Mouse (Mus musculus) yolk sac, embryonic 10.5 days (tissue): ENCODE measurements around the gene Rbck1.
"Not testable (repeated sequence)": the region's sequence is repeated elsewhere in the genome, so short reads cannot be mapped to it uniquely, and the experiment has no call there.

Source experiments
- DNase-seq: peaks from one replicate; pipeline ENCODE4 v3.0.0-alpha.2; 2017; ENCODE audit warnings: low spot score

The Rbck1 gene

DNA sequence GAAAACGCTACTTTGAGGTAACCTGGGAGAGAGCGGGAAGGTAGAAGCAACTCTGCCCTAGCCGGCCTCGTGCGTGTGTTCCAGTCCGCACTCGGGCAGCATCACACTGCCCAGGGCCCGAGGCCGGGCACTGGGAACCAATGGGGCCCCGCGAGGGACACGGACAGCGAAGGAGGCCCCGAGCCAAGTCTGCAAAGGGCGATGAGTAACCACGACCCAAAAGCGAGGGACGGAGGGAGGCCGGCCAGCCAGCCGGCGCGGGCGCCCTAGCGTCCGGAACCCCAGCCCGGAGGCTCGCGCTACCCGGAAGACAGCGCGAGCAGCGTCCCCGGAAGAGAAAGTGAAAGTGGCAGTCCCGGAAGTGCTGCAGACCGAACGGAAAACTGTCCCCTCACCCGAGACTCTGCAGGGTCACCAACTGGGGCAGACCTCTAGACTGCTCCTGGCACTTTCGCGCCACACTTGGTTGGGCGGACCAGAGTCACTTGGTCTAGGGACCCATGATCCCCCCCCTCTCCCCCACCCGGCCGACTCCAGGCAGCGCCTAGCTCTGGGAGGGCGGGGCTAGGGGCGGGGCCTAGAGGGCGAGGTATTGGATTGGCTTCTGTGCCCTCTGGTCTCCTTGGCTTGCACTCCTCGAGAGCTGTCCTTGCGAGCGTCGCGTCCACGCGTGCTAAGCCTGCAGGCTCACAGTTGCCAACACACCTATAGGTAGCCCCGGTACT is at the start of gene Rbck1:
Gene Rbck1 (minus strand): TSS at position 553 of the 725 bp plus-strand sequence.
- peak; percentile 96 for DNase-seq

- no peak for DNase-seq
Observed at GRCm38 (mm10) chr2:152376345-152376741, 43.9 kb upstream of the Rbck1 start, which contains the start of gene Nrsn2. Gene Nrsn2, minus strand, starts transcription at chr2:152376638.

GRCm38 (mm10) chr2:152375652-152376344 is 43.3 kb upstream of the Rbck1 start:
- DNase-seq, result no peak

DNA sequence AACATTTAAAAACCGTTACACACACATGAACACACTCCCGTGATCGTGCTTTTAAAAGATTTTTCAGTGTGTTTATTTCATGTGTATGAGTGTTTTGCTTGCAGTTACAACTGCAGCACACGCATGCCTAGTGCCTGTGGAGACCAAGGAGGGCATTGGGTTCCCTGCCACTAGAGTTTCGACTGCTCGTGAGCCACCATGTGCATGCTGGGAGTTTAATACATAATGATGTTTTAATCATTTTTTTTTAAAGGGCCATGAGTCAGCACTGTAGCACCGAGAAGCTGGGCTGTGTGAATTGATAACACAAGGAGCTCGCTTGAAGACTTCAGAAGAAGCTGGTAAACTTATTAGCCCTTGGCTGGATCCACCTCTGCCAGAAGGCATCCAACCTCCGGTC is 41.1 kb upstream of the Rbck1 start:
- DNase-seq, result no peak

GRCm38 (mm10) chr2:152372661-152373060 is 40.2 kb upstream of the Rbck1 start:
- no peak for DNase-seq

DNA sequence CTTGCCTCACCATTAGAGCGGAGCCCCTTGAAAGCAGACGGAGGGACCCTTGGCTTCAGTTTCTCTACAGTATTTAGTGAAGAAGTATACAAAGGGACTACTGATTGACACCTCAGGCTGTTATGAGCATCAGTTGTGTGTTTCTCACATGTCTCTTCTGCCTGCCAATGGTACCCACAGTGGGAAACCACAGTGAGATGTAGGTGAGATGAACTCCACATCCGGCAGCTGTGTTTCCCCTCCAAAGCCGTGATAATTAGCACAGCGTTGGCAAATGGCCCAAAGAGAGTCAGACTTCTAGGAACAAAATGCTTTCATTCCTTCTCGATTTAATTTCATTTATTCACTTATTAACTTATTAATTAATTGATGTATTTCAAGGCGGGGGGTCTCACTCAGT is 39.7 kb upstream of the Rbck1 start:
- DNase-seq, result no peak

DNA sequence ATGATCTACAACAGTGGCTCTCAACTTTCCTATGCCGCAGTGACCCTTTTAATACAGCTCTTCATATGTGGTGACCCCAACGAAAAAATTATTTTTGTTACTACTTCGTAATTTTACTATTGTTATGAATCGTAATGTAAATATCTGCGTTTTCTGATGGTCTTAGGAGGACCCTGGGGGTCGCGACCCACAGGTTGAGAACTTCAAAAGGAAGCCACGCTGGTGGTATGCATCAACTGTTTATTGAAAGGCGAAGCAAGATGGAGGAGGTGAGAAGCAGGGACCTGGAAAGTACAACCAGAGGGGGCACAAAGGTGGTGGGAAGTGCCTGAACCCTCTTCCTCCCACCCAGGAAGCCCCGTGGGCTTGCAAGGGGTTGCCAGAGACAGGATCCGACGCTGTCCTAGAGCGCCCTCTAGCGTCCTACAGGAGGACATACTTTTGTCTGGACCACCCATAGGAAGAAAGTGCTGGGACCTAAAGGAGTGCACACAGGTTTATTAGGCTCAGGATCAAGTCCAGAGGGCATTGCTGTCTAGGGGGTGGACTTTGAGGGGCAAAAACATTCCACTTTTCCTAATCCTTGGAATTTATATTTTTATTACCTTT is 36.2 kb upstream of the Rbck1 start:
- peak; percentile 27 for DNase-seq

GRCm38 (mm10) chr2:152367917-152368316 is 35.5 kb upstream of the Rbck1 start:
- DNase-seq, result no peak

- DNase-seq, result peak; percentile 73
Observed at GRCm38 (mm10) chr2:152363245-152364147, 31.0 kb upstream of the Rbck1 start.

- DNase-seq, result no peak
Observed at GRCm38 (mm10) chr2:152361193-152361592, 28.7 kb upstream of the Rbck1 start.

GRCm38 (mm10) chr2:152360271-152360775 is 27.9 kb upstream of the Rbck1 start:
- no peak for DNase-seq

GRCm38 (mm10) chr2:152359616-152360015 is 27.2 kb upstream of the Rbck1 start:
- DNase-seq, result peak; percentile 72

- not testable (repeated sequence) for DNase-seq
Observed at GRCm38 (mm10) chr2:152358977-152359376, 26.5 kb upstream of the Rbck1 start.

GRCm38 (mm10) chr2:152357254-152357653 is 24.8 kb upstream of the Rbck1 start:
- no peak for DNase-seq

- peak; percentile 90 for DNase-seq
Observed at GRCm38 (mm10) chr2:152349842-152350540, 17.5 kb upstream of the Rbck1 start.

DNA sequence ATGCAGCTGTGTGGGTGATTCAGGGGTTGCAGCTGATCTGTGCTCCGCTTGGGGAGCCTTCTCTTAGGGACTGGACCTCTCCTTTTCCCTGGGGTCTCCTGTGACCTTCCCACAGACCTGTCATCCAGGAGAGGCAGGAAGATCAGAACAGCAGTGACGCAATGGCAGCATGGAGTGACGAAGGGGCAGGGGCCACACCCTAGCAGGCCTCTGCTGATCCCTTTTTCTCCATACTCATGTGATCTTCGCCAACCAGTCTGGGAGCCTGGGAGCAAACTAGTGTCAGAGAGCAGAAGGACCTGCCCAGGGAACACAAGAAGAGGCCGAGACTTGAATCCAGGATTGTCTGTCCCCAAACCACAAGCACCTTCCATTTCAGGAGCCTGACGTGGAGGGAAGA is 16.8 kb upstream of the Rbck1 start:
- peak; percentile 38 for DNase-seq

DNA sequence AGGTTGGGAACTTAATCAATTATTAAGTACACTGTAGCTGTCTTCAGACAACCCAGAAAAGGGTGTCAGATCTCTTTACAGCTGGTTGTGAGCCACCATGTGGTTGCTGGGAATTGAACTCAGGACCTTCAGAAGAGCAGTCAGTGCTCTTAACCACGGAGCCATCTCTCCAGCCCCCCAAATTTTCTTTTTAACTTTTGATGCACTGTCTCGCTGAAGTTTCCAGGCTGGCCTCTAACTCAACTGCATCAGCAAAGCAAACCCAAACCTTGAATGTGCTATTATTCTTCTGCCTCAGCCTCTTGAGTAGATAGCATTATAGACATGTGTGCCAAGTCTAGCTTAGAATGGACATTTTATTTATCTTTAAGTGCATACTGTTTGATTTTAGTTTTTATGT is 15.3 kb upstream of the Rbck1 start:
- DNase-seq, result no peak

GRCm38 (mm10) chr2:152346776-152347465 is 14.5 kb upstream of the Rbck1 start:
- DNase-seq, result peak; percentile 44

- no peak for DNase-seq
Observed at GRCm38 (mm10) chr2:152345393-152345792, 12.9 kb upstream of the Rbck1 start.

DNA sequence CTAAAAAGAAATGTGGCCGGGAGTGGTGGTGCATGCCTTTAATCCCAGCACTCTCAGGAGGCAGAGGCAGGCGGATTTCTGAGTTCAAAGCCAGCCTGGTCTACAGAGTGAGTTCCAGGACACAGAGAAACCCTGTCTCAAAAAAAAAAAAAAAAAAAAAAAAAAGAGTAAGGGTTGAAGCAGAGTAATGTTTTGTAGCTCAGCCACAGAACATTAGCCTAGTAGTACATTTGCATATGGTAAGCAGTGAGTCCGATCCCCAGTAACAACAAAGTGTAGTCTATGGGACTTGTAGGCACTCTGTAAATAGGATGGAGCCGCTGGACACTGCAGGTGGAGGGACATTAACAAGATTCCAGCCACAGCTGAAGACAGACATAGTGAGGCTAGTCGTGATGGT is 12.5 kb upstream of the Rbck1 start:
- DNase-seq, result no peak

DNA sequence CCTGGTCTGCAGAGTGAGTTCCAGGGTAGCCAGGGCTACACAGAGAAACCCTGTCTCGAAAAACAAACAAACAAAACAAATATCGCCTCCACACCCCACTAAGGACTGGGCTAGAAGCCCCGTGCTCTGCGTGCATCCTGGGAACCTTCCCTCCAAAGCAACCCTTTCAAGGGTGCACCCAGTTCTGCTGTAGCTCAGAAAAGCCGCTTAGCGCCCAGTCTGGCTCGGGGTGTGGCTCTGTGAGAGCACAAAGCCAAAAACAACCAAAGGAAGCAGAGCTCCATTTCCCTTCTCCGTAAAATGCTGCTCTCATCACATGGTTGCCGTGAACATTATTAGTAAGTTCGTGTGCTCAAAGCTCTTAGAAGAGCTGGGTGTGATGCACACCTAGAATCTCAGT is 11.9 kb upstream of the Rbck1 start:
- DNase-seq, result no peak
